Mouse (Mus musculus): Measurements from ENCODE around the gene Cd47.

Cd47 gene

GRCm38 (mm10) chr16:49951288-49951691 is 151.0 kb downstream of the Cd47 start:
- DNase-seq (ENCODE audit: low spot score) = no peak

- DNase-seq (ENCODE audit: low spot score) = no peak
Observed at GRCm38 (mm10) chr16:49951925-49952523, 151.7 kb downstream of the Cd47 start.

GRCm38 (mm10) chr16:49953817-49954216 is 153.5 kb downstream of the Cd47 start:
- DNase-seq (ENCODE audit: low spot score) = no peak

- DNase-seq (ENCODE audit: low spot score) = no peak
Observed at GRCm38 (mm10) chr16:49954909-49955308, 154.6 kb downstream of the Cd47 start.

- DNase-seq (ENCODE audit: low spot score) = no peak
Observed at GRCm38 (mm10) chr16:49955325-49955724, 155.0 kb downstream of the Cd47 start.

GRCm38 (mm10) chr16:49955952-49956351 is 155.6 kb downstream of the Cd47 start:
- DNase-seq (ENCODE audit: low spot score) = no peak

- DNase-seq (ENCODE audit: low spot score) = no peak
Observed at GRCm38 (mm10) chr16:49956531-49957302, 156.4 kb downstream of the Cd47 start.

- DNase-seq (ENCODE audit: low spot score) = no peak
Observed at GRCm38 (mm10) chr16:49958900-49959436, 158.6 kb downstream of the Cd47 start.

GRCm38 (mm10) chr16:49962305-49962704 is 162.0 kb downstream of the Cd47 start:
- DNase-seq (ENCODE audit: low spot score) = no peak

GRCm38 (mm10) chr16:49964321-49964986 is 164.1 kb downstream of the Cd47 start:
- DNase-seq (ENCODE audit: low spot score) = no peak
